Mouse (Mus musculus): Measurements from ENCODE around the gene Rab25. TPM values are rescaled to one million over a fixed set of nuclear protein-coding genes. Genes with fewer than 3 reads are reported as not detected.
A peak's percentile ranks its signal among the peaks of the same experiment; 100 is the strongest.
"Not testable (repeated sequence)": the region's sequence is repeated elsewhere in the genome, so short reads cannot be mapped to it uniquely, and the experiment has no call there.

The Rab25 gene
- polyA plus RNA-seq (2012; ENCODE audit: insufficient read depth, insufficient read length, missing spikeins): not detected in 2 replicates

DNA sequence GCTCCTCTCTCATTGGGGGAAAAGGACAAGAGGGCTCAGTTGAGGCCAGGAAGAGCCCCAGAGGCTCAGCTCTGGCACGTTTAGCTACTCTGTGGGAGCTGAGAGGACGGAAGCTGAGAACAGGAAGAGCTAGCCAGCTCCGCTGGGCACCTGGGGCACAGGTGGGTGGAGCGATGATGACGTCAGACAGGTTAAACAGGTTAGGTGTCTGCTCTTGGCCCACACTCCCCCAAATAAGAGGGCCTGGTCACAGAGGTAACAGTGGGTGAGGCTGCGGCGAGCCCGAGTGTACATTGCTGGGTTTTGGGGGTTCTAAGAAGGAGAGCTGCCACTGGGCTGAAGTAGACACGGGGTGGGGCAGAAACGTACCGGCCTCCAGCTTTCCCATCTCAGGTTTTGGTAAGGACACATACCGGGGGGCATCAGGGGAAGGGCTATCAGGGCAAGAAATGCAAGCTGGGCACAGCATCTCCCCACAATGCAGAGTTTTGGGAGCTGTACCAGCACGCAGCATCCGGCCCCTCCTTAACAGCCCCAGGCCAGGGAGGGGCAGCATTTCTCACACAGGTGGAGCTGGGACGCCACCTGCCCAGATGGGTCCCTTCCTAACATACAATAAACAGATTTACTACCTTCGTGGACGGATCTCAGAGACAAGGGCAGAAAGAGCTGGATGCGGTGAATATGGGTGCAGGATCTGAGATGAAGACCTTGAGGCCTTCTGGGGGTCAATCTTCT, at the start of gene Rab25:
Gene Rab25 (minus strand): TSS at position 121 of the 738 bp plus-strand sequence.
- H3K4me3 ChIP-seq (ENCODE audit: insufficient read depth, low read depth, low read length): no peak within 1 kb of the TSS
- no peak within 1 kb of the TSS for H3K27ac ChIP-seq (replicated peaks; ENCODE audit: low read depth, low read length)
- 0 out of 2 replicates have a peak, but pooled peaks cover 3% of the 10 kb centered on the region for H3K4me1 ChIP-seq (ENCODE audit: control insufficient read depth, insufficient read depth, insufficient read length, low read length)

DNA sequence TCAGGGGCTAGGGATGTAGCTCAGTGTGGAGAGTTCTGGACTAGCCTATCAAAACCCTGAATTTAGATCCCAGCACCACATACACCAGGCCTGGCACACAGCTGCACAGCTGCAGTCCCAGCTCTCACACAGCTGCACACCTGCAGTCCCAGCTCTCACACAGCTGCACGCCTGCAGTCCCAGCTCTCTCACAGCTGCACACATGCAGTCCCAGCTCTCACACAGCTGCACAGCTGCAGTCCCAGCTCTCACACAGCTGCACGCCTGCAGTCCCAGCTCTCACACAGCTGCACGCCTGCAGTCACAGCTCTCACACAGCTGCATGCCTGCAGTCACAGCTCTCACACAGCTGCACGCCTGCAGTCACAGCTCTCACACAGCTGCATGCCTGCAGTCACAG, 48.4 kb upstream of the Rab25 start:
- not testable (repeated sequence) for H3K4me1 ChIP-seq (ENCODE audit: control insufficient read depth, insufficient read depth, insufficient read length, low read length); H3K4me3 ChIP-seq (ENCODE audit: insufficient read depth, low read depth, low read length); H3K27ac ChIP-seq (replicated peaks; ENCODE audit: low read depth, low read length)

DNA sequence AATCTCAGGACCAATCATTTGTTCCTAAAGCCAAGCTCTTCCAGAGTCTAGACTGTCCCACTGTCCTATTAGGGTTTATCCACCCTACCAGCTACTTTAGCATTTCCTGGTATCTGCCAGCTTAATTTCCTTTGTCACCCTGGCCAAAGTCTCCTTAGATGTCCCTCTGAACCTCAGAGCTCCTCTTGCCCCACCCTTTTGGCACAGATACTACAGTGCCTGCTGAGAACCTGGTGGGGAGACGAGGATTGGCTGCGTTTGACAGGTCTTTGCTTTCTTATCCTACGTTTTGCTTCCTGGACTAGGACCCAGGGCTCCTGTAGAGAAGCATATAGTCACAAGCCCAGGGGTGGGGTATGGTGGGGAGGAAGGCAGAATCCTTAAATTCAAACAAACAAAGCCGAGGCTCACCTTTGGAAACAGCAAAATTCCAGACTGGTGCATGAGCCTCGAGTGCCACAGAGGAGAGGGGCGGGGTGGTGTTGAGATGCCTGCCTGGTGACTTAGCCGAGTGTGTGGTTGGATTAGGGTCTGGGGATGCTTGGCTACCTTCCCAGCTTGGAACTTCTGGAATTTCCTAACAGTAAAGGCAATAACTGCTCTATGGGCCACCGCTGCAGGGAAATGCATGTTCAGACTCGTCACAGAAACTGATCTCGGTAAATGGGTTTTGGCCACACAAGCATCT, 45.9 kb upstream of the Rab25 start:
- Histone ChIP-seq H3K4me1 (ENCODE audit: control insufficient read depth, insufficient read depth, insufficient read length, low read length) (peaks cover 7% of the 10 kb centered on the region; the same call in 1 of the 2 replicates), H3K27ac (replicated peaks; ENCODE audit: low read depth, low read length) (no peak overlapping the region), H3K4me3 (ENCODE audit: insufficient read depth, low read depth, low read length) (no peak overlapping the region)

DNA sequence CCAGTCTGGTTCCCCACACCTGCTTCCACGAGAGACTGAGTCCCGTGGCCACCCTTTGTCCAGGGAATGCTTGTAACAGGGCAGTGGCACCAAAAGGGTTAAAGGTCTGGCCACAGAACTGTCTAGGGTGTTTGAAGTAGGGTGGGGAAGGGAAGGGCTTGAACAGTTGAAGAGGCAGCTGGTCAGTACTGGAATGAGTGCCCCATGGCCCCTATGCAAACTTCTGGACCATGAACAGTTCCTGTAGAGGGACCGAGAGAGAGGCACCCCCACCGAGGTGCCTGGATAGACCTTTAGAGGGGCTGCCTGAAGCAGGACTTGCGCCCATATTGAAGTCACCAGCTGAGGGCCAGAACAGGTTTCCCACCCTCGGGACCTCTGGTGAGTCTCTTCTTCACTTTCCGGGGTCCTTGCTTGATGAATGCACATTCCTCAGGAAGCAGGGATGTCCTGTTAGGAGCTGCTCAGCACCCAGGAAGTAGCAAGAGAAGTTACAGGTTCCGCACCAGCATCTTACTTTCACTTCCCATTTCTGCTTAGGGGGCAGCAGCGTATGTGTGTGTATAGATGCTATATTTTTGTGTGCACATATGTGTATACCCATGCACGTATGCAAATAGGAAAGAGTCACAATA, 45.0 kb upstream of the Rab25 start:
- peaks cover 7% of the 10 kb centered on the region; the same call in 1 of the 2 replicates for H3K4me1 ChIP-seq (ENCODE audit: control insufficient read depth, insufficient read depth, insufficient read length, low read length)
- H3K27ac ChIP-seq (replicated peaks; ENCODE audit: low read depth, low read length): no peak overlapping the region
- H3K4me3 ChIP-seq (ENCODE audit: insufficient read depth, low read depth, low read length): no peak overlapping the region

DNA sequence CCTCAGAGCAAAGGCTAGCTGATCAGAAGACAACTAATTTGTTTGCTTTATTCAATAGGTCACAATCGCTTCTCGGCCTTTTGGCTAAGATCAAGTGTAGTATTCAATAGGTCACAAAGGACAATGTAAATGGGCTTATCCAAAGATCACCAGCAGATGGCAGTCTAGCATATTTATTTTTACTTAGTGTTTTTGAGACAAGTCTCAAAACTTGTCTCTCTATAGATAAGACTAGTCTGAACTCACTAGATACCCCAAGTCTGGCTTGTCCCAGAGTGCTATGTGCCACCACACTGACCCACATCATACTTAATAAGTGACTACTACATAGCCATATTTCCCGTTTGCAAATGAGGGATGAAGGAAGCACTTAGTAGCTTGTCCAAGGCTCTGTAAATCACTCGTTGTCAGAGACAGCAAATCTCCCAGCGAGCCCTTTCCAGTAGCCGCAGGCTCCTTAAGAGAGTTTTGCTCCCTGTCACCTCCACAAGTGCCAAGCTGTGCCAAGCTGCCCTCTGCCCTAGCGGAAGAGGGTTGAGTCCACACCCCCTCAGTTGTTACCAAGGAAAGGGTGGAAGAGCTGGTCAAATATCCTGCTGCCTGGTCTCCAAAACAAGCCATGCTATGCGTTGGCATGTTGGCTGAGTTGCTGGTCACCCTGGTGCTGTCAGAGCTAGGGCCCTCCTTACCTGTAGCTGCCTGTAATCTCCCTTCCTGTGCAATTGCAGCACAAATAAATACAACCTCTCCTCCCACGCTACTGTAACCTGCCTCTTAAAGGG, 44.0 kb upstream of the Rab25 start:
- peaks cover 7% of the 10 kb centered on the region; the same call in 1 of the 2 replicates for H3K4me1 ChIP-seq (ENCODE audit: control insufficient read depth, insufficient read depth, insufficient read length, low read length)
- H3K27ac ChIP-seq (replicated peaks; ENCODE audit: low read depth, low read length): peak overlapping the region; percentile 18
- H3K4me3 ChIP-seq (ENCODE audit: insufficient read depth, low read depth, low read length): peak overlapping the region; percentile 60

DNA sequence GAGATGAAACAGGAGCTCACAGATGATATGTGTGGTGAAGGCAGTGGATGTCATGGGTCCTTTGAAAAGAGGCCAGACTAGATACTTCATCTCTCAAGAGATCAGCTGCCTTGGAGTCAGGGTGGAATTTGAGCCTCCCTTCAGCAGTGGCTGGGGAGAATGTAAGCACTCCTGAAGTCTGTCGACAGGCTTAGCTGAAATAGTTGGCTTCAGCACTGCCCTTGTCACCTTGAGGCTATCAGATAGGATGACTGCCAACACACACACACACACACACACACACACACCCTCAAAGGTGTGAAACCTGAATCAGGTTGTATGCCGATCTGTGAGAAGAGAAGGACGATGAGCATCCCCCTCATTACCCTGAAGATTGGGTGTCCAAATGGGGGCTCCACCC, 42.9 kb upstream of the Rab25 start:
- Histone ChIP-seq H3K4me3 (ENCODE audit: insufficient read depth, low read depth, low read length) (no peak overlapping the region), H3K27ac (replicated peaks; ENCODE audit: low read depth, low read length) (no peak overlapping the region), H3K4me1 (ENCODE audit: control insufficient read depth, insufficient read depth, insufficient read length, low read length) (peaks cover 7% of the 10 kb centered on the region; the same call in 1 of the 2 replicates)

DNA sequence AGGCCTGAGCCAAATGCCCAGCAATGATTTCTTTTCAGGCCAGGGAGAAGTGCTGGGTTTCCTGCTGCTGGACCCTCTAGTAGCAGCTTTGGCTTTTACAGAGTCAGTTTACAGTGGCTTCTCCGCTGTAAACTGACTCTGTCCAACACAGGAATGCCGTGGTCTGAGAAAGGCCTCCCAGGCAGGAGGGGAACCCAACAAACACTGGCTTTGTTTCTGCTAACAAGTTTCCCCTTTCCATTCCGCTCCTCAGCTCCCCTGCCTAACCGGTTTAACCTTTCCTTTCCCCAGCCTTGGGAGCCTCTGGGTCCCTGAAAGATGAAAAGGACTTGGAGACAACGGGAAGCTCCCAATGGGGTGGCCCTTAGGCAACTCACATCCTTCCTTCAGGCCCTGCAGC, 42.1 kb upstream of the Rab25 start:
- Histone ChIP-seq H3K4me1 (ENCODE audit: control insufficient read depth, insufficient read depth, insufficient read length, low read length) (peaks cover 7% of the 10 kb centered on the region; the same call in 1 of the 2 replicates), H3K27ac (replicated peaks; ENCODE audit: low read depth, low read length) (no peak overlapping the region), H3K4me3 (ENCODE audit: insufficient read depth, low read depth, low read length) (no peak overlapping the region)

DNA sequence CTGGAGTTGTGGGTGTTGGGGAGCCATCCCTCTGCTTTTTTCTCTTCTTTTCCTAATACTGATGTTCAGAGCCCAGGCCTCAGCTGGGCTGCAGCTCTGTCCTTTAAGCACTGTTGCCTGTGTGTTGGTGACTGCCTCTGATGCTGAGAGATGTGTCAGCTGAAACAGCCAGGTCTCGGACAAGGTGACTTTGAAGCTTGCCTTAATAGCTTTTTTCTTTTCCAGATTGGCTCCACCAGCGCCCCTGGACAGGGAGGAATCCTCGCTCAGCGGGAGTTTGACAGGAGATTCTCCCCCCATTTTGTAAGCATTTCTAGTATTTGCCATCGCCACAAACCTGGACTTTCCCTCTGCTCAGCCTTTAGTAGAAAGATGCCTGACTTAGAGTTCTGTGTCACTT, 38.5 kb upstream of the Rab25 start:
- no peaks in the 10 kb centered on the region for H3K4me1 ChIP-seq (ENCODE audit: control insufficient read depth, insufficient read depth, insufficient read length, low read length)
- H3K4me3 ChIP-seq (ENCODE audit: insufficient read depth, low read depth, low read length): no peak overlapping the region
- H3K27ac ChIP-seq (replicated peaks; ENCODE audit: low read depth, low read length): no peak overlapping the region

DNA sequence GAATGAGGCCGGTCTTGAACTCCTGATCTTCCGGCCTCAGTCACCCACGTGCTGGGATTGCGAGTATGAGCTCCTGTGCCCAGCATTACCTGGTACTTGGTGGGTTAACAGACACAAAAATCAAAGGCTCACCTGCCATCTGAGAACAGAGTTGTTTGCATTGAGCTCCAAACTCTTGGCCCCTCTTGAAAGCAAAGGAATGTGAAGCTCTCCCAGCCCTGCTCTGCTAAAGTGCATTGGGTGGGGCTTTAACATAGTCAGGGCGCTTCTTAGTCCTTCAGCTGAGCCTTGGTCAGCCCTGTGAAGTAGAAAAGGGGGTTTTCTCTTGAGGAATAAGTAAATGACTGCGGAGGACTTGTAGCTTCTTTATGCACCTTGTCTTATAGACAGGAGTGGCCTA, 37.7 kb upstream of the Rab25 start:
- H3K4me1 ChIP-seq (ENCODE audit: control insufficient read depth, insufficient read depth, insufficient read length, low read length): no peaks in the 10 kb centered on the region
- no peak overlapping the region for H3K4me3 ChIP-seq (ENCODE audit: insufficient read depth, low read depth, low read length)
- no peak overlapping the region for H3K27ac ChIP-seq (replicated peaks; ENCODE audit: low read depth, low read length)

DNA sequence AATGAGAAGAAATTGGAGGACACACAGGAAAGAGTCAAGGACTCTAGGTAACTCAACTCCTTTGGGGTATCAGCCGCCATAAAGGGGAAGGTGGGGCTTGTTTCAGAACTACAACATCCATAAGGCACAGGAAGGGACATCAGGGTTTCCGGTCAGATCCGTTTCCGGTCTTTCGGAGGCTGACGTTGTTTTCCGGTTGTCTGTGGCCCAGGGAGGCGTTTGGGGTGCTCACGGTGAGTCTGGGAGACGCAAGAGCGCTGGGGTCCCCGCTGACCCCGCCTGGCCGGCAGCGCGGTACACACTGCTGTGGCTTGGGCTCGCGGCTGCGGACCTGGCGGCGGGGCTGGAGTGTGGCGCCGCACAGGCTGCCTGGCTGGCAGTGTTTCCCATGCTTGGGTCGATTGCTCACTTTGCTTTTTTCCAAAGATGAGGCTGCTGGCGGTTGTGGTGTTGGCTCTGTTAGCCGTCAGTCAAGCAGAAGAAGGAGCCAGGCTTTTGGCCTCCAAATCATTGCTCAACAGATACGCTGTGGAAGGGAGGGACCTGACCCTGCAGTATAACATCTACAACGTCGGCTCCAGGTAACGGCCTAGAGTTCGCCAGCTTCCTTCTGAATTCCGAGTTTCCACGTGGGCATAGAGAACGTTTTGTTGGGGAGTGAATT, 31.5 kb upstream of the Rab25 start:
- Histone ChIP-seq H3K4me1 (ENCODE audit: control insufficient read depth, insufficient read depth, insufficient read length, low read length) (no peaks in the 10 kb centered on the region), H3K27ac (replicated peaks; ENCODE audit: low read depth, low read length) (peak overlapping the region; percentile 80), H3K4me3 (ENCODE audit: insufficient read depth, low read depth, low read length) (peak overlapping the region; percentile 86)

DNA sequence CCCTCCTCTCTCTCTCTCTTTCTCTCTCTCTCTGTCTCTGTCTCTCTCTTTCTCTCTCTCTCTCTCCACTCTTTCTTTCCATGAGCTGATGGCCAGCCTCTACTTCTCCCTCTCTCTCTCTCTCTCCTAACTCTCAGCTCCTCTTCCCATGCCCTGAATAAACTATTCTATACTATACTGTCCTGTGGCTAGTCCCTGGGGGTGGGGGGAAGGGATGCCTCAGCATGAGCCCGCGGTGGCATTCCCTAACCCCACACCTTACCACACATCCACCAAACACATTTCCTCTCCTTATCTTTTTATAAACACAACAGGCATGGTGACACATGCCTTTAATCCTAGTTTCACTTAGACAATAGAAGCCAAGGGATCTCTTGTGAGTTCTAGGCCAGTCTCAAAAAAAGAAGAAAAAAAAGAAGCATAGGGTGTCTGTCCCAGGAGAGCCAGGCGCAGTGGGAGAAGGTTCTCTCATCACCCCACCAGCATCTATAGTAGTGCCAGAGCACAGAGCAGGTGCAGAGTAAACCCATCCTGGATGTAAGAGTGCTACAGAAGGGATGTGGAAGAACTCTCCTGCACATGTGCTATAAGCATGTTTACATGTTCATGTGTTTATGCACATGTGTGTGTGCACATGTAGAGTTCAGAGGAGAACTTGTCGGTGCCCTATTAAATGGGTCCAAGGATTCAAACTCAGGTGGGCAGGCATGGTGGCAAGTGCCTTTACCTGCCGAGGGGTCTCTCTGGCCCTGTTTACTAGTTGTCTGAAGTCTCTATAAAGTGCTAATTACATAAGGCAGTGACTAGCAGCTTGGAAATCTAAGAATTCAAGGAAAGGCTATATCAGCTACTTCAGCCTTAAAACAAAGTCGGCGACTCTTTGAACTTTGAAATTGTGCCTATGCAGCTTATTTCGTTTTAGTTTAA, 30.7 kb upstream of the Rab25 start:
- peak overlapping the region; percentile 86 for H3K4me3 ChIP-seq (ENCODE audit: insufficient read depth, low read depth, low read length)
- H3K4me1 ChIP-seq (ENCODE audit: control insufficient read depth, insufficient read depth, insufficient read length, low read length): no peaks in the 10 kb centered on the region
- H3K27ac ChIP-seq (replicated peaks; ENCODE audit: low read depth, low read length): peak overlapping the region; percentile 29; the same call in 1 of the 2 replicates

DNA sequence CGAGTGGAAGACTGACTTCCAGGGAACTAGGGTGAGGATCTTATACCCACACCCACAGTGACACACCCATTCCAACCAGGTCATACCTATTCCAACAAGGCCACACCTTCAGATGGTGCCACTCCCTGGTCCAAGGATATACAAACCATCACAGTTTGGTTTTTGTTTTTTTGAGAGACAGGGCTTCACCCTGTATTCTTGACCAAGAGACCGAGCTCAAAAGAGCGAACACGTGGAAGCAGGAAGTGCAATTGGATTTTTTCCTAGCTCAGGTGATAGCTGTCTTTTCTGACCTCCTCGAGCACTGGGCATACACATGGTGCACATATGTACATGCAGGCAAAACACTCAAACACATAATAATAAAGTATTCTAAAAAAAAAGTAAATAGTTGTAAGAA, 29.7 kb upstream of the Rab25 start:
- H3K4me3 ChIP-seq (ENCODE audit: insufficient read depth, low read depth, low read length); H3K27ac ChIP-seq (replicated peaks; ENCODE audit: low read depth, low read length): not testable (repeated sequence)

DNA sequence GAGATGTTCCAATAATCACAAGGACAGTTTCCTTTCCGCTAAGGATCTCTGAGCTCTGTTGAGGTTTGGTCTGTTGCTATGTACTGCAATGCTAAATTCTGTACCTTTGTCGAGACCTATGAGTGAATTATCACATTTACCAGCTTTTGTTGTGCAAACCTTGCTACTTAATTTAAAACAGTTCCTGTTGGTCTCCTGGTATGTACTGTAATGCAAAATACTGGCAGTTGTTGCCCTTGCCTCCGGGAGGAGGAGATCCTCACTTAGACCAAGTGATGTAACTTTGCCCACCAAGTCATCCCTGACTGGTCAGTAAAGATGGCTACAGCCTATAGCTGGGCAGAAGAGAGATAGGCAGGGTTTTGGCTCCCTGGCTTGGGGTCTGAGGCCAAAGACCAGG, 27.4 kb upstream of the Rab25 start, which contains the start of gene Ssr2:
Gene Ssr2 (plus strand): TSS at position 337 of the 400 bp plus-strand sequence.
- no peak within 1 kb of the TSS for H3K4me3 ChIP-seq (ENCODE audit: insufficient read depth, low read depth, low read length)

More for the DNA sequence above, 29.7 kb upstream of the Rab25 start:
- not testable (repeated sequence) for H3K4me1 ChIP-seq (ENCODE audit: control insufficient read depth, insufficient read depth, insufficient read length, low read length)

More for the DNA sequence above, 27.4 kb upstream of the Rab25 start, which contains the start of gene Ssr2:
- no peaks in the 10 kb centered on the region for H3K4me1 ChIP-seq (ENCODE audit: control insufficient read depth, insufficient read depth, insufficient read length, low read length)
- no peak within 1 kb of the TSS for H3K27ac ChIP-seq (replicated peaks; ENCODE audit: low read depth, low read length)
